Mouse (Mus musculus) neural tube, embryonic 14.5 days (tissue): ENCODE data around the gene Fam241a. TPM values are rescaled to one million over a fixed set of nuclear protein-coding genes. Genes with fewer than 3 reads are reported as not detected.

ENCODE experiments used
- ATAC-seq: fragments of 200-750 bp; cut with Nextera tagmentation; 2 replicates; pipeline ENCODE4 v1.8.0; 2017; ENCODE audit warnings: low read depth, mild to moderate bottlenecking, moderate TSS enrichment, moderate library complexity
- H3K27ac ChIP-seq: fragments of 300-500 bp; sonication (generic); 2 replicates; pipeline ENCODE4 v1.5.1; 2014; ENCODE audit warnings: low read depth, mild to moderate bottlenecking, control low read depth, low read length, moderate library complexity, mixed read lengths
- H3K27me3 ChIP-seq: fragments of 300-500 bp; sonication (generic); 2 replicates; pipeline ENCODE4 v1.6.1; 2014; ENCODE audit warnings: low read length; ENCODE audit not compliant: control insufficient read depth, insufficient read depth
- H3K36me3 ChIP-seq: fragments of 300-500 bp; sonication (generic); 2 replicates; pipeline ENCODE4 v1.6.1; 2014; ENCODE audit warnings: low read length, mixed read lengths; ENCODE audit not compliant: control insufficient read depth, insufficient read depth
- H3K4me1 ChIP-seq: fragments of 300-500 bp; sonication (generic); 2 replicates; pipeline ENCODE4 v1.6.1; 2014; ENCODE audit warnings: low read length; ENCODE audit not compliant: control insufficient read depth, insufficient read depth
- H3K4me2 ChIP-seq: fragments of 300-500 bp; sonication (generic); 2 replicates; pipeline ENCODE4 v1.6.1; 2014; ENCODE audit warnings: mild to moderate bottlenecking, low read depth, low read length, control low read depth
- H3K4me3 ChIP-seq: fragments of 300-500 bp; sonication (generic); 2 replicates; pipeline ENCODE4 v1.5.1; 2014; ENCODE audit warnings: low read depth, low read length, control low read depth, mixed read lengths
- H3K9ac ChIP-seq: fragments of 300-500 bp; sonication (generic); replicated peaks from 2 replicates; pipeline ENCODE4 v1.6.1; 2014; ENCODE audit warnings: low read depth, mild to moderate bottlenecking, control low read depth, low read length, mixed read lengths
- H3K9me3 ChIP-seq: fragments of 300-500 bp; sonication (generic); 2 replicates; pipeline ENCODE4 v1.6.1; 2016; ENCODE audit warnings: low read length; ENCODE audit not compliant: control insufficient read depth
- WGBS: fragments of 180-500 bp; shearing (Covaris S2); extraction: QIAGEN DNeasy Blood & Tissue Kit; methylation state at CpG from one replicate; pipeline ENCODE4 v1.1.7; 2014; 5-methylcytosine and 5-hydroxymethylcytosine counted together
- polyA plus RNA-seq: library from polyadenylated mRNA; unstranded; fragments of >200 nt; fragmentation: Nextera tagmentation; extraction: Ambion mirVana; gene quantifications from 2 replicates; pipeline ENCODE4 v1.2.1, GENCODE M21; 2014

Gene Fam241a
- polyA plus RNA-seq, 1 experiment from 2014 or later: 10.3 TPM

DNA sequence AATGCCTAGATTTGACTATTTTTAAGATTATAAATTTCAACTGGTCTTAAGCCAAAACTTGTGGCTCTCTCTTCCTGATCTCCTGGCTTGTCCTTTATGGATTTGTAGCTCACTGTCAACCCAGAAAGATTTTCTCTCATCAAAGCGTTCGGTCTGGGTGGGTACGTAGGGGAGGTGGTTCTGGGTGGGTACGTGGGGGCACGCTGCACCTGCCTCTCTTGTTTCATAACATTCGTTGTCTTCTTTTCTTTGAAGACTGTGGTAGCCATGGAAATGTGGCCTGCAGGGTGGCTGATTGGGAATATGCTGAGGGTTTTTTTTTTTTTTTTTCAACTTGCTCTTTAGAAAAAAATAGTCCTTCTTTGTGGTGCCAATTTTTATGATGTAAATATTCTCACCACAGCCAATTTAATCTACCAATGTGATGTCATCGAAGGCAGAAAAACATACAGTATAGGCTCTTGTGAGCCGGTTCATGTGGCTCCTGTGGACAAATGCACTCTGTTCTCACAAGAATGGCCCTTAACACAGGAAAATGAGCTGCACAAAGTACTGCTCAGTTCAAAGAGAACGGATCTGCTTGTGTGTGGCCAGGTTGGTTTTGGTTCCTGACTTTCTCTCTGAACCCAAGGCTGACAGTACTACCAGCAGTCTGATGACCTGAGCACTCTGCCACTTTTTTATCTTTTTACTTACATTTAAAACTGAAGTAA, 27.9 kb downstream of the Fam241a start:
- H3K4me3 ChIP-seq: no peak overlapping the region

GRCm38 (mm10) chr3:127864242-127864641, 31.9 kb downstream of the Fam241a start:
- Histone ChIP-seq H3K9ac (no peak overlapping the region), H3K4me2 (no peak overlapping the region), H3K27ac (no peak overlapping the region), H3K27me3 (no peaks in the 10 kb centered on the region), H3K9me3 (no peaks in the 10 kb centered on the region), H3K4me1 (no peaks in the 10 kb centered on the region), H3K36me3 (no peaks in the 10 kb centered on the region), H3K4me3 (no peak overlapping the region)
- 36% methylated on average over 2 of the region's 2 CpGs for WGBS
- ATAC-seq: no peak

More for the DNA sequence above, 27.9 kb downstream of the Fam241a start:
- H3K4me1 ChIP-seq: no peaks in the 10 kb centered on the region
- no peak for ATAC-seq
- H3K27ac ChIP-seq: no peak overlapping the region
- no peaks in the 10 kb centered on the region for H3K36me3 ChIP-seq
- H3K27me3 ChIP-seq: no peaks in the 10 kb centered on the region
- no peaks in the 10 kb centered on the region for H3K9me3 ChIP-seq
- H3K9ac ChIP-seq: no peak overlapping the region
- H3K4me2 ChIP-seq: no peak overlapping the region
- WGBS: 43% methylated on average over 9 of the region's 9 CpGs

- H3K36me3 ChIP-seq: no peaks in the 10 kb centered on the region
- no peak overlapping the region for H3K4me3 ChIP-seq
- H3K4me1 ChIP-seq: no peaks in the 10 kb centered on the region
- no peak overlapping the region for H3K27ac ChIP-seq
- no peaks in the 10 kb centered on the region for H3K9me3 ChIP-seq
- no peak overlapping the region for H3K9ac ChIP-seq
- no peaks in the 10 kb centered on the region for H3K27me3 ChIP-seq
- 56% methylated on average over 3 of the region's 3 CpGs for WGBS
- no peak for ATAC-seq
- no peak overlapping the region for H3K4me2 ChIP-seq
Observed at GRCm38 (mm10) chr3:127863571-127863970, 32.6 kb downstream of the Fam241a start.

DNA sequence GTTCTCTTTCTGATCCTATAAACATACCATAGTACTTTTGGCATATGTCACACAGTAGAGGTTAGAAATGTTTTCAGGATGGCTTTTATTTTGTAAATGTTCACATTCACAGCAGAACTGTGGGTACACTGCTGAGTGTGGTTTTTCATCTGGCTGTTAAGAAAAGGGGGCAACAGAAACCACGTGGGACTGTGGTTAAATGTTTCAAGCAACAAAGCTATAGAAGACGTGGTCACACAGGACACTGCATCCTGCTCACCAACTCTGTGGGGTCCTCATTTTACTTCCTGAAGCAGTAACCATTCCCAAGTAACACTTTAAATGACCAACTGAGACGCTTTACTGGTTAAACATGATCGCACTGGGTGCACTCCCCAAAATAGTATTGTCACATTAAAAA, 33.6 kb downstream of the Fam241a start:
- no peaks in the 10 kb centered on the region for H3K27me3 ChIP-seq
- WGBS: 77% methylated on average over 4 of the region's 4 CpGs
- ATAC-seq: no peak
- H3K4me2 ChIP-seq: no peak overlapping the region
- H3K36me3 ChIP-seq: no peaks in the 10 kb centered on the region
- no peaks in the 10 kb centered on the region for H3K4me1 ChIP-seq
- no peak overlapping the region for H3K4me3 ChIP-seq
- no peaks in the 10 kb centered on the region for H3K9me3 ChIP-seq
- no peak overlapping the region for H3K27ac ChIP-seq
- H3K9ac ChIP-seq: no peak overlapping the region

- H3K27me3 ChIP-seq: no peaks in the 10 kb centered on the region
- H3K4me3 ChIP-seq: no peak overlapping the region
- H3K9ac ChIP-seq: no peak overlapping the region
- H3K4me2 ChIP-seq: no peak overlapping the region
- H3K4me1 ChIP-seq: no peaks in the 10 kb centered on the region
- 90% methylated on average over 11 of the region's 11 CpGs for WGBS
- H3K36me3 ChIP-seq: no peaks in the 10 kb centered on the region
- H3K27ac ChIP-seq: no peak overlapping the region
- no peaks in the 10 kb centered on the region for H3K9me3 ChIP-seq
- ATAC-seq: no peak
Observed at GRCm38 (mm10) chr3:127861340-127861739, 34.8 kb downstream of the Fam241a start.

DNA sequence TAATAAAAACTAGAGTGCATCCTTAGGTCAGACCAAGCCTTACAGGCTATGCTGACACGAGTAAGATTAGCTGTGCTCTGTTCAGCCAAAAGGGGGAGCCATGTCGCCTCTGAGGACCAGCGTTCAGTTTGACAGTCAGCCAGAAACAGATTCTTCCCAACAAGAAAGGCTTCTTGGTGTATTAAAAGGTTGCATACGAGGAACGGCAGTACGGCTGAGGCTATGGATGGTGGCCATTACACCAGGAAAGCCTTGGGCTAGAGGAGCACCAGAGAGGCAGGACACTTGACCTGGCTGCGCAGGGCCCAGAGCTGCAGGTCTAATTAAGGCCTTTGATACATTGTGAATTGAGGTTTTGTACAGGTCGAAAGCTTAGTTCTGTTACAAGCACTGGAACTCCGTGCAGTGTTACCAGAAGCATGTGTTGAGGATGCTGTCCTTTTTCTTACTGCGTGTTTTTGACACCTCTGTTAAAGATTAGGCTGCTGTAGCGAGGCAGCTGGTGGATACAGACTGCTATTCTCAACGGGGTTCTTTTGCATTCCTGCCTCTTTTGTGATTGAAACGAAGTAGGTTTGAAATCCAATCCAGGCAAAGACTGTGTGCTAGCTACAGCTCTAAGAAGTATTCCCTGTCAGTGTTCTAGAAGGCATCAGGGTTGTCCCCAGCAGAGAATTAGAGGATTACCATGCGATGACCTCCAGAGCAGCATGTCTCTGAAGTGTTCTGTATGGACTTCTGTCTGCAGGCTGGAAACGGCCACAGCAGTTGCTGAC, 42.5 kb downstream of the Fam241a start:
- no peaks in the 10 kb centered on the region for H3K27me3 ChIP-seq
- H3K36me3 ChIP-seq: no peaks in the 10 kb centered on the region
- H3K27ac ChIP-seq: no peak overlapping the region
- no peak overlapping the region for H3K4me2 ChIP-seq
- no peaks in the 10 kb centered on the region for H3K9me3 ChIP-seq
- no peak overlapping the region for H3K9ac ChIP-seq
- ATAC-seq: peak; percentile 86
- H3K4me3 ChIP-seq: no peak overlapping the region
- 16% methylated on average over 15 of the region's 15 CpGs for WGBS
- no peaks in the 10 kb centered on the region for H3K4me1 ChIP-seq

GRCm38 (mm10) chr3:127852722-127853121, 43.4 kb downstream of the Fam241a start:
- Histone ChIP-seq H3K36me3 (no peaks in the 10 kb centered on the region), H3K4me1 (no peaks in the 10 kb centered on the region), H3K4me3 (no peak overlapping the region), H3K9me3 (no peaks in the 10 kb centered on the region), H3K4me2 (no peak overlapping the region), H3K27ac (no peak overlapping the region), H3K27me3 (no peaks in the 10 kb centered on the region), H3K9ac (no peak overlapping the region)
- 73% methylated on average over 9 of the region's 9 CpGs for WGBS
- ATAC-seq: no peak

- no peak overlapping the region for H3K27ac ChIP-seq
- H3K9me3 ChIP-seq: no peaks in the 10 kb centered on the region
- H3K4me3 ChIP-seq: no peak overlapping the region
- WGBS: 69% methylated on average over 9 of the region's 9 CpGs
- H3K4me2 ChIP-seq: no peak overlapping the region
- no peaks in the 10 kb centered on the region for H3K4me1 ChIP-seq
- no peak for ATAC-seq
- H3K36me3 ChIP-seq: no peaks in the 10 kb centered on the region
- H3K27me3 ChIP-seq: no peaks in the 10 kb centered on the region
- no peak overlapping the region for H3K9ac ChIP-seq
Observed at GRCm38 (mm10) chr3:127850776-127851646, 45.1 kb downstream of the Fam241a start.
